Mouse (Mus musculus) limb, embryonic 15.5 days (tissue): ENCODE data around the gene Gm44579. TPM values are rescaled to one million over a fixed set of nuclear protein-coding genes. Genes with fewer than 3 reads are reported as not detected.
A peak's percentile ranks its signal among the peaks of the same experiment; 100 is the strongest.

Experiments used
- ATAC-seq: fragments of 200-750 bp; cut with Nextera tagmentation; 2 replicates; pipeline ENCODE4 v1.8.0; 2017; ENCODE audit warnings: low read depth, moderate TSS enrichment; ENCODE audit not compliant: insufficient number of reproducible peaks, low FRiP score, low TSS enrichment
- H3K27ac ChIP-seq: fragments of 300-500 bp; sonication (generic); 2 replicates; pipeline ENCODE4 v1.5.1; 2015; ENCODE audit warnings: moderate library complexity, mild to moderate bottlenecking, inconsistent platforms
- H3K27me3 ChIP-seq: fragments of 300-500 bp; sonication (generic); 2 replicates; pipeline ENCODE4 v1.6.1; 2015; ENCODE audit warnings: inconsistent platforms
- H3K36me3 ChIP-seq: fragments of 300-500 bp; sonication (generic); 2 replicates; pipeline ENCODE4 v1.6.1; 2015; ENCODE audit warnings: inconsistent platforms
- H3K4me1 ChIP-seq: fragments of 300-500 bp; sonication (generic); 2 replicates; pipeline ENCODE4 v1.6.1; 2015; ENCODE audit warnings: inconsistent platforms
- H3K4me2 ChIP-seq: fragments of 300-500 bp; sonication (generic); 2 replicates; pipeline ENCODE4 v1.6.1; 2015; ENCODE audit warnings: mild to moderate bottlenecking, inconsistent platforms
- H3K4me3 ChIP-seq: fragments of 300-500 bp; sonication (generic); 2 replicates; pipeline ENCODE4 v1.5.1; 2015; ENCODE audit warnings: mild to moderate bottlenecking, inconsistent platforms
- H3K9ac ChIP-seq: fragments of 300-500 bp; sonication (generic); 2 replicates; pipeline ENCODE4 v1.6.1; 2015; ENCODE audit warnings: inconsistent platforms
- H3K9me3 ChIP-seq: fragments of 300-500 bp; sonication (generic); 2 replicates; pipeline ENCODE4 v1.6.1; 2016; ENCODE audit warnings: inconsistent platforms
- WGBS: fragments of 180-500 bp; shearing (Covaris S2); methylation state at CpG from one replicate; pipeline ENCODE4 v1.1.7; 2015; 5-methylcytosine and 5-hydroxymethylcytosine counted together
- polyA plus RNA-seq: library from polyadenylated mRNA; unstranded; fragments of >200 nt; fragmentation: Nextera tagmentation; extraction: Ambion mirVana; gene quantifications from 2 replicates; pipeline ENCODE4 v1.2.1, GENCODE M21; 2015

Gene Gm44579
- polyA plus RNA-seq, 1 experiment from 2014 or later = not detected

DNA sequence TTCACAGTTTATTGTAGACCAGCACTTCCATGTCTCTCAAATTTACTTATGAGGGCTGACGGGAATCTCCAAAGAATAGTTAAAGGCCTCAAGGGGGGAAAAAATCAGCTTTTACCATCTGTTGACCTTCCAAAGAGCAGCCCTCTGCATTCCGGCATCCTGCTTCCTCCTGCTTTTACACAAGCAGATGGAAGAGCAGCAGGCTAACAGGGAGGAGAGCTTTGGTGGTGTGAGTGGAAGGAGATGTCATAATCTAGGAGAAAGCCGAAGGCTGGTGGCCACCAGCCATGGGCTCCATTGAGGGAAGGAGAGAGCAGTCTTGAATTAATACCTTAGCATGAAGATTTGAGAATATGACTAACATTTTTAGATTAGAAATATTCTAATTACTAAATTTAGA is 72.4 kb downstream of the Gm44579 start:
- no peaks in the 10 kb centered on the region for H3K36me3 ChIP-seq

DNA sequence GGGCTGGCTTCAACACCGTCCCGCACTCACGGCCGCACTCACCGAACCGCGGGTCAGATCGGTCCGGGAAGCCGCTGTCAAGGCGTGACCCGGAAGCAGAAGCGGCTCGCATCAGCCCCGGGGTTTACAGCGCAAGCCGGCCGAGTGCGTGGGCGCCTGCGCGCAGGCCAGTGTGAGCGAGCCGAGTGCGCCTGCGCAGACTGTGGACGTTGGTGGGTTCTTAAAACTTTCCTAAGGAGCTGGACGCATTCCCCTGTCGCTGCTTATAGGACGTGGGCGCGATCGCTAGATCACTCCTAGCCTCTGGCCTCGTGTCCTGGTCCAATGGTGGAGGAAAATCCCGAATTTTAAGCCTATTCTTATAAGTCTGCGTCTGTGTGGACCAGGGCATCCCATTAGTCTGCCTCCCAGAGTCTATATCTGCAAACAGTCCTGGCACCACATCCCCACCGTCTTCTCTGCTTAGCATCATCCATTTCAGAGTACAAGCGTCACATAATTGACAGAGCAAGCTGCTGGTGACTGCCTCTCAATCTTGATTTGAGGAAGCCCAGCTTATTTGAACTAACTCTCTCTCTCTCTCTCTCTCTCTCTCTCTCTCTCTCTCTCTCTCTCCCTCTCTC is 75.1 kb downstream of the Gm44579 start:
- WGBS = under 1% methylated on average over 38 of the region's 38 CpGs

More for the DNA sequence above, 72.4 kb downstream of the Gm44579 start:
- H3K4me2 ChIP-seq = no peak overlapping the region
- H3K27ac ChIP-seq = no peak overlapping the region
- H3K9ac ChIP-seq = no peak overlapping the region
- peaks cover 13% of the 10 kb centered on the region for H3K4me1 ChIP-seq
- H3K4me3 ChIP-seq = no peak overlapping the region
- 65% methylated on average over 3 of the region's 3 CpGs for WGBS
- ATAC-seq = no peak
- no peaks in the 10 kb centered on the region for H3K27me3 ChIP-seq
- H3K9me3 ChIP-seq = no peaks in the 10 kb centered on the region

DNA sequence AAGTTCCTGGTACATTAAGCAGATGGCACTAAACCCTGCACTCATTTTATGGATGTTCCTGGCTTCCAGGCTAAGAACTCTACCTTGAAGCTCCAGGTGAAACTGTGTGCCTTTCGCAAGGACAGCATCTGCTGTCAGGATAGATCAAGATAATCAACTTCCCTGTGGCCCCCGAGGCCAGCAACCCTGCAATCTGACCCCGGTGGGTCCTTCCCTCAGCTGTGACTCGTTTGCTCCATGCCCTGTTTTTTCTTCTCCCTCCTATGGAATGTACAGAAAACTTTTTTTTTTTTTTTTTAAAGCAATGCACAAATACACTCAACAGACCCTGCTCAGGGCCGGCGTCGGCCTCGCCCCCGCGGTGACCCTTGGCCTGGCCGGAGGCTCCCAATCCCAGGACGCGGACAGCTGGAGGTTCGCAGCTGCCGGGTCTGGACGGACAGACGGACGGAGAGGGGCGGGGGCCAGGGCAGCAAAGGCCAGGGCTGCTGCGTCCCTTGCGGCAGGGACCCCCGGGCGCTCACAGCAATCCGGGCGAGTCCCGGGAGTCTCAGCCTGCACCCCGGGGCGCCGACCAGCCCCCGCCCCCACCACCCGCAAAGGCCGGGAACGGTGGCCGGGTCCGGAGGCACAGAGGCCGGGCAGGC is 75.8 kb downstream of the Gm44579 start:
- Histone ChIP-seq H3K36me3 (peaks cover 23% of the 10 kb centered on the region), H3K4me1 (peaks cover 13% of the 10 kb centered on the region), H3K4me2 (peak overlapping the region; percentile 82), H3K4me3 (peak overlapping the region; percentile 97), H3K9ac (peak overlapping the region; percentile 89), H3K27me3 (no peaks in the 10 kb centered on the region), H3K9me3 (no peaks in the 10 kb centered on the region), H3K27ac (peak overlapping the region; percentile 77)
- WGBS = under 1% methylated on average over 36 of the region's 36 CpGs
- peak; percentile 56 for ATAC-seq

More for the DNA sequence above, 75.1 kb downstream of the Gm44579 start:
- H3K4me1 ChIP-seq = peaks cover 13% of the 10 kb centered on the region
- H3K27me3 ChIP-seq = no peaks in the 10 kb centered on the region
- peaks cover 17% of the 10 kb centered on the region for H3K36me3 ChIP-seq
- H3K9ac ChIP-seq = peak overlapping the region; percentile 89
- H3K4me3 ChIP-seq = peak overlapping the region; percentile 97
- no peaks in the 10 kb centered on the region for H3K9me3 ChIP-seq
- peak overlapping the region; percentile 82 for H3K27ac ChIP-seq
- peak; percentile 89 for ATAC-seq
- peak overlapping the region; percentile 82 for H3K4me2 ChIP-seq

- no peak for ATAC-seq
- Histone ChIP-seq H3K27me3 (no peaks in the 10 kb centered on the region), H3K9ac (no peak overlapping the region), H3K4me2 (no peak overlapping the region), H3K4me1 (peaks cover 13% of the 10 kb centered on the region), H3K4me3 (no peak overlapping the region), H3K36me3 (peaks cover 43% of the 10 kb centered on the region), H3K27ac (no peak overlapping the region), H3K9me3 (no peaks in the 10 kb centered on the region)
- 80% methylated on average over 10 of the region's 10 CpGs for WGBS
Observed at GRCm38 (mm10) chr15:98142515-98142914, 78.3 kb downstream of the Gm44579 start.

GRCm38 (mm10) chr15:98140809-98141208 is 80.0 kb downstream of the Gm44579 start:
- ATAC-seq = no peak
- peaks cover 60% of the 10 kb centered on the region for H3K36me3 ChIP-seq
- H3K9me3 ChIP-seq = no peaks in the 10 kb centered on the region
- WGBS = 88% methylated on average over 5 of the region's 5 CpGs
- H3K4me1 ChIP-seq = peaks cover 12% of the 10 kb centered on the region
- no peaks in the 10 kb centered on the region for H3K27me3 ChIP-seq
- no peak overlapping the region for H3K4me2 ChIP-seq
- no peak overlapping the region for H3K4me3 ChIP-seq
- no peak overlapping the region for H3K9ac ChIP-seq
- no peak overlapping the region for H3K27ac ChIP-seq

DNA sequence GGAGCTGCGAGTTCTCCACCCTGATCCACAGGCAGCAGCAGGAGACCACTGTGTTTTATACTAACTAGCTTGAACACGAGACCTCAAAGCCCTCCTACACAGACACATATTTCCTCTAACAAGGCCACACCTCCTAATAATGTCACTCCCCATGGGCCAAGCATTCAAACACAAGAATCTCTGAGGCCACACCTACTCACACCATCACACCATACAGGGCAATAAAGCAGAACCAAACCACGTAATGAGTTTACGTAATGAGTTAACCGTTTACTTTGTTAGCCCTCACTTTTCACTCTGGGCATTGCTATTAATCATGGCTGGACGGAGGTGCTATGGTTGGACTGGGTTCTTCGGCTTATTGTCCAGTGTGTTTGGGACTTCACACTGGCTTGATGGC is 81.0 kb downstream of the Gm44579 start:
- no peaks in the 10 kb centered on the region for H3K27me3 ChIP-seq
- peaks cover 7% of the 10 kb centered on the region for H3K4me1 ChIP-seq
- ATAC-seq = no peak
- H3K9ac ChIP-seq = no peak overlapping the region
- no peak overlapping the region for H3K4me2 ChIP-seq
- H3K4me3 ChIP-seq = no peak overlapping the region
- H3K9me3 ChIP-seq = no peaks in the 10 kb centered on the region
- no peak overlapping the region for H3K27ac ChIP-seq
- peaks cover 71% of the 10 kb centered on the region for H3K36me3 ChIP-seq
- WGBS = 58% methylated on average over 7 of the region's 7 CpGs

- no peak overlapping the region for H3K27ac ChIP-seq
- ATAC-seq = no peak
- WGBS = 89% methylated on average over 9 of the region's 9 CpGs
- no peak overlapping the region for H3K9ac ChIP-seq
- H3K27me3 ChIP-seq = no peaks in the 10 kb centered on the region
- H3K9me3 ChIP-seq = no peaks in the 10 kb centered on the region
- no peak overlapping the region for H3K4me3 ChIP-seq
- H3K4me1 ChIP-seq = no peaks in the 10 kb centered on the region
- H3K4me2 ChIP-seq = no peak overlapping the region
- peaks cover 90% of the 10 kb centered on the region for H3K36me3 ChIP-seq
Observed at GRCm38 (mm10) chr15:98136871-98137270, 83.9 kb downstream of the Gm44579 start.

Other genes with a start within 250 kb of the Gm44579 start
- 807 and 885 TPM in 2 replicates for gene Col2a1, start 216.3 kb downstream of the Gm44579 start, polyA plus RNA-seq
- gene Pfkm, start 128.4 kb downstream of the Gm44579 start, polyA plus RNA-seq = 47.5 and 77.4 TPM in 2 replicates
- 28.6 and 29.3 TPM in 2 replicates for gene Senp1, start 127.2 kb downstream of the Gm44579 start, polyA plus RNA-seq
- 46.7 and 56.3 TPM in 2 replicates for gene Asb8, start 55.4 kb downstream of the Gm44579 start, polyA plus RNA-seq
- gene Ccdc184, start 53.8 kb downstream of the Gm44579 start, polyA plus RNA-seq = 0.20 and 0.40 TPM in 2 replicates
- not detected in 2 replicates for gene Olfr288, start 25.4 kb downstream of the Gm44579 start, polyA plus RNA-seq
- not detected in 2 replicates for gene Olfr287, start 79 bp upstream of the Gm44579 start, polyA plus RNA-seq
- gene Olfr286, start 13.5 kb upstream of the Gm44579 start, polyA plus RNA-seq = not detected in 2 replicates
- not detected in 2 replicates for gene H1fnt, start 36.3 kb upstream of the Gm44579 start, polyA plus RNA-seq
- gene Zfp641, start 75.2 kb upstream of the Gm44579 start, polyA plus RNA-seq = 0.20 and 0.56 TPM in 2 replicates
- not detected in 2 replicates for gene Olfr285, start 96.4 kb upstream of the Gm44579 start, polyA plus RNA-seq
- not detected in 2 replicates for gene Olfr284, start 120.0 kb upstream of the Gm44579 start, polyA plus RNA-seq
- gene Olfr283, start 160.0 kb upstream of the Gm44579 start, polyA plus RNA-seq = not detected in 2 replicates
- not detected in 2 replicates for gene Olfr282, start 210.2 kb upstream of the Gm44579 start, polyA plus RNA-seq
- gene Olfr281, start 231.6 kb upstream of the Gm44579 start, polyA plus RNA-seq = not detected in 2 replicates
- not detected in 2 replicates for gene OR5BS1P, start 248.9 kb upstream of the Gm44579 start, polyA plus RNA-seq